Mouse (Mus musculus) midbrain, embryonic 11.5 days (tissue): ENCODE measurements around the gene Ift172. TPM values are rescaled to one million over a fixed set of nuclear protein-coding genes. Genes with fewer than 3 reads are reported as not detected.

ENCODE experiments used
- ATAC-seq: fragments of 200-750 bp; cut with Nextera tagmentation; 2 replicates; pipeline ENCODE4 v1.8.0; 2017; ENCODE audit warnings: moderate TSS enrichment, moderate library complexity; ENCODE audit not compliant: low FRiP score
- DNase-seq: peaks from one replicate; pipeline ENCODE4 v3.0.0; 2015; ENCODE audit warnings: low spot score; ENCODE audit errors: missing footprints
- H3K27ac ChIP-seq: fragments of 300-500 bp; sonication (generic); 2 replicates; pipeline ENCODE4 v1.5.1; 2014; ENCODE audit warnings: low read depth, low read length
- H3K27me3 ChIP-seq: fragments of 300-500 bp; sonication (generic); 2 replicates; pipeline ENCODE4 v1.6.1; 2014; ENCODE audit warnings: mild to moderate bottlenecking, low read length, moderate library complexity, mixed read lengths; ENCODE audit not compliant: control insufficient read depth, insufficient read depth
- H3K36me3 ChIP-seq: fragments of 300-500 bp; sonication (generic); 2 replicates; pipeline ENCODE4 v1.6.1; 2014; ENCODE audit warnings: mild to moderate bottlenecking, low read length, moderate library complexity, mixed read lengths; ENCODE audit not compliant: control insufficient read depth, insufficient read depth
- H3K4me1 ChIP-seq: fragments of 300-500 bp; sonication (generic); 2 replicates; pipeline ENCODE4 v1.6.1; 2014; ENCODE audit warnings: low read length; ENCODE audit not compliant: control insufficient read depth, insufficient read depth
- H3K4me2 ChIP-seq: fragments of 300-500 bp; sonication (generic); 2 replicates; pipeline ENCODE4 v1.6.1; 2014; ENCODE audit warnings: mild to moderate bottlenecking, moderate library complexity
- H3K4me3 ChIP-seq: fragments of 300-500 bp; sonication (generic); 2 replicates; pipeline ENCODE4 v1.5.1; 2014; ENCODE audit warnings: low read depth, low read length
- H3K9ac ChIP-seq: fragments of 300-500 bp; sonication (generic); 2 replicates; pipeline ENCODE4 v1.6.1; 2014; ENCODE audit warnings: low read length
- H3K9me3 ChIP-seq: fragments of 300-500 bp; sonication (generic); 2 replicates; pipeline ENCODE4 v1.6.1; 2016; ENCODE audit warnings: low read length; ENCODE audit not compliant: control insufficient read depth
- WGBS: fragments of 180-500 bp; shearing (Covaris S2); extraction: QIAGEN DNeasy Blood & Tissue Kit; methylation state at CpG from one replicate; pipeline ENCODE4 v1.1.7; 2014; 5-methylcytosine and 5-hydroxymethylcytosine counted together
- polyA plus RNA-seq: library from polyadenylated mRNA; unstranded; fragments of >200 nt; fragmentation: Nextera tagmentation; extraction: Ambion mirVana; gene quantifications from 2 replicates; pipeline ENCODE4 v1.2.1, GENCODE M21; 2014

The Ift172 gene
- polyA plus RNA-seq, 1 experiment from 2014 or later, result 31.9 TPM

DNA sequence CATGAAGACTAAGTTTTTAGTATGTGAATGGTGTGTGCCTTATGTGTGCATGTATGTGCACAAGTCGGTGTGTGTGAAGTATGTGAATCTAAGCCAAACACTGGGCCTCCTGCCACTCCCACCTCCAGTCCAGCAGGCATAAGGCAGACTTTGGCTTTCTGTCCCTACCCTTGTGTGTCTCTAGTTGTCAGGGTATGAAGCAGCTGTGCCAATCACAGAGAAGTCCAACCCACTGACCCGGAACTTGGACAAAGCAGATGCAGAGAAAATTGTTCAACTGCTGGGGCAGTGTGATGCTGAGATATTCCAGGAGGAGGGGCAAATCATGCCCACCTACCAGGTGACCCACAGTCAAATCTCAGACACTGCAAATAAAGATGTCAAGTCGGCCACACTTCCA is 7.1 kb upstream of the Ift172 start:
- peaks cover 11% of the 10 kb centered on the region for H3K4me1 ChIP-seq
- 86% methylated on average over 3 of the region's 3 CpGs for WGBS

DNA sequence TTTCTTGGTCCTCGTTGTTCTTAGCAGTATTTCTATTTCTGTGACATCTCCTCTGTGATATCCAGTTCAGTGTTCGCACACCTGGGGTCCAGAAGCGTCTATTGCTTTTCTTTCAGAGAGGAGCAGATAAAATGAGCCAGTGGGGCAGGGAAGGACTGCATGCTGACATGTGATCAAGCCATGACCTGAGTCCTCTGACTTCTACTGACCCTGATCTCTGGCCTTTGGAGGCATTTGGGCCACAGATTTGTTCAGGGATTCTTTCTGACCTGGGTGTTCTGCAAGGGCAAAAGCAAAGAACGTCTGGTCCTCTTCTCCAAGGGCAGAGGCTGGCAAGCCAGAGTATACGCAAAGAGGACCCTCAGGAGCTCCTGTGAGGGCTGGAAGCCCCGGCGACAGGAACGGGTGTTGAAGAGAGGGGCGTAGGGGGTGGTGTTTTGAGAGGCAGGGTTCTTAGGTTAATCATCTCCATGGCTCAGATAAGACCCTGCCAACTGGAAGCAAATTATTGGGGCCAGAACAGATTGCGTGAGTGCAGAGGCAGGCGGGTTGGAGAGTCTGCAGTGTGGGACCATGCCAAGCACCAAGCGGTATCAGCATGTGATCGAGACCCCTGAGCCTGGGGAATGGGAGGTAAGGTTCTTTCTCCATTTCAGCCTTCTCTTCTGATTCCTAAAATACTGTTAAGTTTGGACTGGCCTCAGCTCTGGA is 6.3 kb upstream of the Ift172 start, which contains the start of gene Gckr:
TSS of gene Gckr (plus strand) at position 397 of the 711 bp plus-strand sequence.
- 81% methylated on average over 13 of the region's 13 CpGs for WGBS
- Histone ChIP-seq H3K9ac (no peak within 1 kb of the TSS; the same call in 1 of the 2 replicates), H3K4me1 (peaks cover 11% of the 10 kb centered on the region), H3K27me3 (no peaks in the 10 kb centered on the region), H3K9me3 (no peaks in the 10 kb centered on the region), H3K36me3 (no peaks in the 10 kb centered on the region), H3K4me2 (peak within 1 kb of the TSS; percentile 97; the same call in 1 of the 2 replicates), H3K4me3 (no peak within 1 kb of the TSS), H3K27ac (no peak within 1 kb of the TSS)
- ATAC-seq (no peak), DNase-seq (no peak)

More for the DNA sequence above, 7.1 kb upstream of the Ift172 start:
- DNase-seq, result no peak
- Histone ChIP-seq H3K9ac (no peak overlapping the region), H3K4me3 (no peak overlapping the region), H3K9me3 (no peaks in the 10 kb centered on the region), H3K4me2 (no peak overlapping the region), H3K27me3 (no peaks in the 10 kb centered on the region), H3K27ac (no peak overlapping the region), H3K36me3 (no peaks in the 10 kb centered on the region)
- no peak for ATAC-seq

DNA sequence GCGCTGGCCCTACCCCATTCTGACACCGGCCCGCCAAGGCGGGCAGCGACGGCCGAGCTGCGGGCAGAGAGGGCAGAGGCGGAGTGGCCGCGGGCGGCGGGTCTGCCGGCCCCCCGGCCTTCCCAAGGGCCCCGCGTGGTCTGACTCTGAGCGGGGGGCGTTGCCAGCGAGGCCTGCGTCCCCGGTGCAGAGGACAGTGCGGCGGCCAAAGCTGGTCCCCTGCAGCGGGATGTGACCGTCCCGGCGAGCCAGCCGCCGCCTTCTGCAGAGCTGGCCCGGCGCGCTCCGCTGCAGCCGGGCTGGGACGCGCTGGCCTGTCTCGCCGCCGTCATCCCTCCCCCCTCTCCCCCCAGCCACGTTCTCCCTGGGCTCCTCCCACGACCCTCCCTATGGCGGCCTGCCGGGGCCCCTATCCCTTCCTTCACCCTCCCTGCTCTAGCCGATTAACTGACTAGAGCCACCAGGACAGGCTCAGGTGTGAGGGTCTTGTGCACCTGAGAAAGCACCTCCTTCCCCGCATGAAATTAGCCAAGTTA is 4.8 kb upstream of the Ift172 start, which contains the start of gene Fndc4:
TSS of gene Fndc4 (minus strand) at position 475 of the 536 bp plus-strand sequence.
- Histone ChIP-seq H3K4me1 (peaks cover 17% of the 10 kb centered on the region), H3K4me2 (peak within 1 kb of the TSS; percentile 97), H3K27me3 (no peaks in the 10 kb centered on the region), H3K36me3 (no peaks in the 10 kb centered on the region), H3K9ac (peak within 1 kb of the TSS; percentile 93), H3K4me3 (peak within 1 kb of the TSS; percentile 79), H3K9me3 (no peaks in the 10 kb centered on the region), H3K27ac (peak within 1 kb of the TSS; percentile 57)
- DNase-seq (peak; percentile 94), ATAC-seq (peak; percentile 87)
- under 1% methylated on average over 43 of the region's 46 CpGs for WGBS

DNA sequence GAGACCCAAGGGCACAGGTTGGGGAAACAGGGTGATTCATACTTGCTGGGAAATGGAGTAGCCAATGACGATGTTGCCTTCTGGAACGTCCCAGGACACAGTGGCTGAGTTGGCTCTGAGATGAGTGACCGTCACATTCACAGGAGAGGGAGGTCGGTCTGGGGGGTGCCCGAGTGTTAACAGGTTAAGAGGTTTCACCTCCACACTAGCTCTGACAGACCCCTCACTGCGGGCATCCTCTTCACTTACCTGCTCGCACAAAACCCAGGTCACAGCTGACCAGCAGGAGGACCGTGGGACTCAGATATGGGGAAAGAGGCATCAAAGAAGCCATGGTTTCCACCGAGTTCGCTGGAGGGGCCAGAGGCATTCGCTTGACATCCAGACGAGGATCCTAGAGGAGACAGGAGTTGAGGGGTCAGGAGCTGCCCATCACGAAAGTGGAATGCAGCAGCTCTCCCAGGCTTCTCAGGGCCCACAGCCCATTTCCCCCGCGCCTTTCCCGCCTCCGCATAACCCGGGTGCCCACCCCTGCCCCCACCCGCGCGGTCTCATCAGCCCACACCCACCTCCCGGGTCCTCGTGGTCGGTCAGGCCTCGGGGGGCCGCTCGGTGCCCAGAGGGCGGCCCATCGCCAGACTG is 4.2 kb upstream of the Ift172 start:
- H3K4me2 ChIP-seq, result peak overlapping the region; percentile 97
- WGBS, result 6% methylated on average over 29 of the region's 29 CpGs
- ATAC-seq (no peak), DNase-seq (peak; percentile 92)
- no peaks in the 10 kb centered on the region for H3K36me3 ChIP-seq
- H3K9ac ChIP-seq, result peak overlapping the region; percentile 93
- peaks cover 22% of the 10 kb centered on the region for H3K4me1 ChIP-seq
- H3K27ac ChIP-seq, result peak overlapping the region; percentile 57; the same call in 1 of the 2 replicates
- no peaks in the 10 kb centered on the region for H3K27me3 ChIP-seq
- H3K4me3 ChIP-seq, result peak overlapping the region; percentile 79
- no peaks in the 10 kb centered on the region for H3K9me3 ChIP-seq

DNA sequence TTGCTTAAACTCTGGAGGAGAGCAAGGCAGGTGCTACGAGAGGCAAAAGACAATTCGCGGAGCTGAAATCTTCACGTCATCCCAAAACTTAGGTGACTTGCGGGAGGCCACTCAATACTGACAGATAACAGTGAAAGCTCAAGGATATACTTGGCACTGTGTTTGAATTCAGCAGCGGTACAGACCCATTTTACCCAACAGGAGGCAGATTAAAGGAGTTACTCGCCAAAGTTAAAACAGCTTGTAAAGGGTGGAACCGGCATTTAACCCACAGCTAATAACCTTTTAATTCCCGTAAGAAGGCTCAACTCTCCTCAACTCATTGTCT is 409 bp upstream of the Ift172 start:
- DNase-seq, result no peak
- ATAC-seq, result no peak
- Histone ChIP-seq H3K9ac (peak overlapping the region; percentile 57; the same call in 1 of the 2 replicates), H3K27ac (peak overlapping the region; percentile 64), H3K9me3 (no peaks in the 10 kb centered on the region), H3K4me2 (peak overlapping the region; percentile 80), H3K4me1 (peaks cover 23% of the 10 kb centered on the region), H3K4me3 (peak overlapping the region; percentile 49), H3K36me3 (no peaks in the 10 kb centered on the region), H3K27me3 (no peaks in the 10 kb centered on the region)
- 5% methylated on average over 9 of the region's 9 CpGs for WGBS

DNA sequence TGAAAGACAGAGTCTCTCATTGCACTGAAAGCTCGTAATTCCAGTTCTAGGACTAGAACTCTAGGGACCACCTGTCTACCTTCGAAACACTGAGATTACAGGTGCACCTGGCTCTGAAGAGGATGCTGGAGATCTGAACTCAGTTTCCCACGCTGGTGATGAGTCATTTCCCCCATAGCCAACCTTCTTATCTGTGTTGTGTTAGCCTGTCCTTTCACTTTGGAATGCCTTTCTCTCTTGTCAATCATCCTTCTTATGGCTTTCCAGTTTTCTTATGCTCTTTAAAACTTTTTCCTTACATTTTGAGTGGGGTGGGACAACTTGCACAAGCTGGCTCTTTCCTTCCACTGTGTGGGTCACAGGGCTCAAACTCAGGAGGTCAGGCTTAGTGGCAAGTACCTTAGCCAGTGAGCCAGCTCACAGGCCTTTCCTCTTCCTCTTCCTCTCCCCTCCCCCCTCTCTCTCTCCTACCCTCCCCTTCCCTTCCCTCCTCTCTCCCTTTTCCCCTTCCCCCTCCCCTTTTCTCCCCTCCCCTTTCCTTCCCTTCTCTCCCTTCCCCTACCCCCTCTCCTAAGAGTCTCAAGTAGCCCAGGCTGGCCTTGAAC is 1.2 kb downstream of the Ift172 start:
- no peak overlapping the region for H3K27ac ChIP-seq
- 83% methylated on average over 3 of the region's 3 CpGs for WGBS
- ATAC-seq (no peak), DNase-seq (no peak)
- H3K4me3 ChIP-seq, result no peak overlapping the region
- H3K36me3 ChIP-seq, result 0 out of 2 replicates have a peak, but pooled peaks cover 8% of the 10 kb centered on the region
- H3K9me3 ChIP-seq, result no peaks in the 10 kb centered on the region
- H3K4me2 ChIP-seq, result peak overlapping the region; percentile 80
- H3K27me3 ChIP-seq, result no peaks in the 10 kb centered on the region
- peaks cover 15% of the 10 kb centered on the region for H3K4me1 ChIP-seq
- no peak overlapping the region for H3K9ac ChIP-seq

DNA sequence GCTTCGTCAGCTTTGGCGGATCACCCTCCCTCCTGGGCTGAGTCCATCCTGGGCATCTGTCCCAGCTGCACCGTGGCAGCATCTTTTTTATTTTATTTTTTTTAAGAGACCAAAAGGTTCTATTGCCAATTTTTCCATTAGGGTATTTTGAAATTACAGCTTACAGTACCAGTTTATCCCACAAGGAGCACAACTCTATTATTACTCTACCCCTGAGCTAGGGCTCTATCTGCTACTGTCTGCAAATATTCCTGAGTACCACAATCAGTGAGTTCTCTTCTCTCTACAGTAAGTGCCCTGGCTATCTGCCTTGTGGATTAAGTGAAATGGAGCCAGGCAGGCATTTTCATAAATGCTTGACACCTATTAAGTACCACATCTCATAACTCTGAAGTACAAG is 2.3 kb downstream of the Ift172 start:
- no peak for DNase-seq
- Histone ChIP-seq H3K4me2 (no peak overlapping the region), H3K4me1 (peaks cover 11% of the 10 kb centered on the region; the same call in 1 of the 2 replicates), H3K27ac (no peak overlapping the region), H3K9ac (no peak overlapping the region), H3K27me3 (no peaks in the 10 kb centered on the region), H3K9me3 (no peaks in the 10 kb centered on the region), H3K36me3 (peaks cover 8% of the 10 kb centered on the region; the same call in 1 of the 2 replicates), H3K4me3 (no peak overlapping the region)
- ATAC-seq, result no peak
- WGBS, result 76% methylated on average over 3 of the region's 3 CpGs

DNA sequence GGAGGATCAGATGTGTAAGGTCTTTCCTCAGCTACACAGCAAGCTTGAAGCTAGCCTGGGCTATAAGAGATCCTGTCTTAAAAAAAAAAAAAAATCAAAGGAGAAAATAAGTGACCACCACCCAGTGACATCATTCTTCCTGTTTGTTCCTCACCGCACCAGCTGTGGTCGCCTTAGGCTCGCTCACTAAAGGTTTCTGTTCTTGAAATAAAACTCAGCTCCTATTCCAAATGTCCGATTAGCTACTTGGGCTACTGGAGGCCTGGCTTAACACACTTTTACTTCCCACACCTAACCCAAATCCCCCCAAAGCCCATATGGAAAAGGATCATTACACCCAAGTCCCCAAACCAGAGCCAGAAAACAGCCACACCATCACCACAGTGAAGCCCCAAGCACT is 2.7 kb downstream of the Ift172 start:
- H3K27me3 ChIP-seq, result no peaks in the 10 kb centered on the region
- 86% methylated on average over 4 of the region's 4 CpGs for WGBS
- peaks cover 8% of the 10 kb centered on the region; the same call in 1 of the 2 replicates for H3K36me3 ChIP-seq

More for the DNA sequence above, 2.7 kb downstream of the Ift172 start:
- Histone ChIP-seq H3K4me3 (no peak overlapping the region), H3K4me2 (no peak overlapping the region), H3K9ac (no peak overlapping the region), H3K9me3 (no peaks in the 10 kb centered on the region), H3K27ac (no peak overlapping the region), H3K4me1 (peaks cover 11% of the 10 kb centered on the region; the same call in 1 of the 2 replicates)
- ATAC-seq, result no peak
- no peak for DNase-seq
